Mouse (Mus musculus): Measurements from ENCODE around the gene Bicd1. TPM values are rescaled to one million over a fixed set of nuclear protein-coding genes. Genes with fewer than 3 reads are reported as not detected.
"Not testable (repeated sequence)": the region's sequence is repeated elsewhere in the genome, so short reads cannot be mapped to it uniquely, and the experiment has no call there.

Gene Bicd1
- total RNA-seq (2021), result 10 to 100 TPM; 48.2 to 58.6 TPM

DNA sequence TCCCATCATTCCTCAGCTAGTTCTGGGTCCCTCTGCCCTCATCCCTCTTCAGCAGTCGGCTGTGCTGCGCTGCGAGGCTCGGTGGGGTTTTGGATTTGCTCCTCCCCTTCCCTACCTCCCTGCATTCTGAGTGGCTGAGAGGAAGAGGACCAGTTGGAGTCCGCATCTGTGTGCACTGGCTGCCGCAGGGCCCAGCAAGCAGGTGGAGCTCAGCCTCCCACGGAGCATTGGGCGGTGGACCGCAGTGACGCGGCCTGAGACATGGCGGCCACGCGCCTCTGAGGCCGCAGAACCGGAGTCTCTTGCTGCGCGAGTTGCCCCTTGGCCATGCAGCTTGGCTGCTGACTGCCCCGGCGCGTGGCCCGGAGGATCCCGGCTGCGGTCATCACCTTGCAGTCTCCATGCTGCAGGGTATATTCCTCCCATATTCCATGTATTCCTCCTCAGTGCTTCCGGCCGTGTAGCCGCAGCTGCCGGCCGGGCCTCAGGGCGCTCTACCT lies at the start of gene Bicd1:
Gene Bicd1 (plus strand): TSS at position 54 of the 500 bp plus-strand sequence.
- DNase-seq (ENCODE audit: low spot score in 2 of 2), result peak; percentile 92 to 93
- intact Hi-C loops (cut with DNase I), result no loop called here

DNA sequence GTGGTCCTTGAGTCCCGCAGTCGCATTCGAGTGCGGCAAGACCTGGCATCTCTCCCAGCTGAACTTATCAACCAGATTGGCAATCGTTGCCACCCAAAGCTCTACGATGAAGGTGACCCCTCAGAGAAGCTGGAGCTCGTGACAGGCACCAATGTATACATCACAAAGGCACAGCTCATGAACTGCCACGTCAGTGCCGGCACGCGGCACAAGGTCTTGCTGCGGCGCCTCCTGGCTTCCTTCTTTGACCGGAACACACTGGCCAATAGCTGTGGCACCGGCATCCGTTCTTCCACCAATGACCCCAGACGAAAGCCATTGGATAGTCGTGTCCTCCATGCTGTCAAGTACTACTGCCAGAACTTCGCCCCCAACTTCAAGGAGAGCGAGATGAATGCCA lies 46.2 kb upstream of the Bicd1 start:
- DNase-seq (ENCODE audit: low spot score in 2 of 2); intact Hi-C loops (cut with DNase I): not testable (repeated sequence)

DNA sequence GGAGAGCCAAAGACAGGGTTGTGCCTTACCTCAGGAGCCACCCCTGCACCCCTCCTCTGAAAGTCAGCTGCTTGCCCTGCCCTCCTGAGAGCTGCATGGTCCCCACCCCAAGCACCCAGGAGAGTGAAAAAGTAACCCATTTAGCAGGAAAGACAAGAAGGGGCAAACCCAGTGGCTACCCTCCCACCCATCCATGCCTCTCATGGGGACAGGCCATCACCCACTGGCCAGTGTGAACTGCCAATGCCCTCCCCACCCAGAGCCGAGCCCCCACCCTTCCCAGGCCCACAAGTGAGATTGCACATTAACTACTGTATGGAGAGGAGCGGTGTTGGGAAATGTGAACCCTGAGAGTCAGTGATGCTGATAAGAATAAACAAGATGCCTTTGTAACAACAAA lies 42.7 kb upstream of the Bicd1 start:
- intact Hi-C loops (cut with DNase I); DNase-seq (ENCODE audit: low spot score in 2 of 2): not testable (repeated sequence)

DNA sequence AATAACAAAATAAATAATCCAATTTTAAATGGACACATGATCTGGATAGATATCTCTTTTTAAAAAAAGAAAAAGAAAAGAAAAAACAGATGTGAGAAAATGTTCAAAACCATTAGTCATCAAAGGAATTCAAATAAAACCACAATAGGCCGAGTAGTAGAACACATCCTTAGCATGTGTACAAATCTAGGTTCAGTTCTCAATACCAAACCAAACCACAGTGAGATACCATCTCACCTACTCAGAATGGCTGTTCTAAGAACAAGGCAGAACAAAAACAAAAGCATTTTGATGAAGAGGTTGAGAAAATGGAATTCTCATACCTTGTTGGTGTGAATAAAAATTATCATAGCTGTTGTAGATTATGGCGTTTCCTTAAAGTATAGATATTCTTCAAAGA lies 42.3 kb upstream of the Bicd1 start:
- intact Hi-C loops (cut with DNase I), result no loop called here
- no peak for DNase-seq (ENCODE audit: low spot score in 2 of 2)

DNA sequence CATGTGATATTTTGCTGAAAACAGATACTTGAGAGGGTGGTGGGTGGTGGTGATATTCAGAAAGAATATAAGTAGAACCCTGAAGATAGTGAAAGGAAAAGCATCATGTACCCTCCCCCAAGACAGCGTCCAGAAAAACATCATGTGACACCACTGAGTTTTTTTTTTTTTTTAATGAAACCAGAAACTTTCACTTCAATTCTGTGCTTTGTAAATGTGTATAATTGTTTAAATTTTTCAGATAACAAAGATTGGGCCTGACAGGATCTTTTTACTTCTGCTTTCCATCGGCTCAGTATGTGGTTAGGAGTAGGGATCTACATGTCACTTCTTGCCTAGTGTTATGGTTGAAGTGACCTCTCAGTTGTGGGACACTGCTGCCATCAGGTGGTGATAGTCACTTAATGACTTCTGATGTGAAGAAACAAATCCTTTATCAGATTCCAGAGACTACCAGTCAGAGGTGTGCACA lies 33.7 kb upstream of the Bicd1 start:
- DNase-seq (ENCODE audit: low spot score in 2 of 2), result peak in 1 of 2 experiments; percentile 16
- intact Hi-C loops (cut with DNase I), result loop anchor here (5.0 kb wide), 1 partner anchor 243 kb away; the partner anchor contains the start of gene Gm10203

DNA sequence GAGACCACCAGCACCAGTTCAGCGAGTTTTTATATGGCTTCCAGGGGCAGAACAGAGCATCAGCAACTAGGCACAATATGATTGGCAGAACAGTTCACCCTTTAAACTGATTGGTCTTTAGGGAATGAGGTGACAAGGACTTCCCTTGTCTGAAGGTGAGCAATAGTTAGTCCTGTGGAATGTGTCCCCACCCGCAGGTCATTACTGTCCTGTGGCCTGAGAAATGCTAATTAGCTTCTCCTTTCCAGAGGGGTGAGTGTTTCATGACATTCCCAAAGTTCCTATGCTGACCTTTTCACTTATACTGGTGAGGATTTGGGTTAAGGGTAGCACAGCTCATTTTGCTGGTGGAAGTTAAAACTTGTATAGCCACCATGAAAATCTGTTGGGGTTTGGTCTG lies 25.2 kb upstream of the Bicd1 start:
- intact Hi-C loops (cut with DNase I), result no loop called here
- no peak for DNase-seq (ENCODE audit: low spot score in 2 of 2)

DNA sequence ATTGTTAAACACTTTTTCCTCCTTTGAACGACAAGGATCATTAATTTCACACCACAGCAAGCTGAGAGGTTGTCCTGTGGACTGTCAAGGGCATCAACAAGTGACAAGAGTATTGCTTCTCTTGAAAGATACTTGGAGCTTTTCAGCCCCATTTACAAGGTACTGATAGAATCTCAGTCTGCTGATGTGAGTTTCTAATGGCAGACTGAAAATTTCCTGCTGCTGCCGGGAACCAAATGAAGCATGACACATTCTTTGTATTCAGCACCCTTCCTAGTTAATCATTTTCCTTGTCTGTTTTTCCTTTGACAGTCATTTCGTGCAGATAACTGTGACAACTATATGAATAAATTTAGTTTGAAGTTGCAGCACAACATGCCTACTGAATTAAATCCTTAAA lies 22.3 kb upstream of the Bicd1 start:
- intact Hi-C loops (cut with DNase I), result no loop called here
- no peak for DNase-seq (ENCODE audit: low spot score in 2 of 2)

DNA sequence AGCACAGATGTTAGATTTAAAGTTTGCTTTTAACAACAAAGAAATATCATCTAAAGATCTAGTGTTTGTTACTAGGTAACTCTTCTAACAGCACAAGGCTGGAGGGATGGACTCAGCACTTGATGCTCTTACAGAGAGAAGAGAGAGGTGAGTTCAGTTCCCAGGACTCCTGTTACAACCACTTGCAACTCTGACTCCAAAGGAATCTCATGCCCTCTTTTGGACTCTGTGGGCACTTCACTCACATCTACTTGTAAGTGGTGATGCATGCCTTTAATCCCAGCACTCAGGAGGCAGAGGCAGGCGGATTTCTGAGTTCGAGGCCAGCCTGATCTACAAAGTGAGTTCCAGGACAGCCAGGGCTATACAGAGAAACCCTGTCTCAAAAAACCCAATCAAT lies 19.1 kb upstream of the Bicd1 start:
- intact Hi-C loops (cut with DNase I); DNase-seq (ENCODE audit: low spot score in 2 of 2): not testable (repeated sequence)

DNA sequence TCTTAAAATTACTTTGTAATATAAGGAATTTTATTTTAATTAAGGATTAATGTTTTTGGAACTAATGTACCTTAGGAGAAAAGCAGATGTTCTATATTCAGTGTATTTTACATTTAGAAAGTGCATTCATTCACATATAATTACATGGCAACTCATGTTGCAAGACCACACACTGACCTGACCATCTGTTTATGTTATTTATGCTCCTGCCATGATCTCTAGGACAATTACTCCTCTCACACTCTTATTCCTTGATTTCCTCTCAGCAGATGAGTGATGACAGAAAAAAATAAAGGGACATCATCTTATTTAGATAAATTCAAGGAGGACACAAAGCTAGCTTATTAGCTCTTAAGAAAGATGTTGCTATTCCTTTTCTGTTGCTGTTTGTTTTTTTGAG lies 9.3 kb upstream of the Bicd1 start:
- no peak for DNase-seq (ENCODE audit: low spot score in 2 of 2)
- intact Hi-C loops (cut with DNase I), result no loop called here

DNA sequence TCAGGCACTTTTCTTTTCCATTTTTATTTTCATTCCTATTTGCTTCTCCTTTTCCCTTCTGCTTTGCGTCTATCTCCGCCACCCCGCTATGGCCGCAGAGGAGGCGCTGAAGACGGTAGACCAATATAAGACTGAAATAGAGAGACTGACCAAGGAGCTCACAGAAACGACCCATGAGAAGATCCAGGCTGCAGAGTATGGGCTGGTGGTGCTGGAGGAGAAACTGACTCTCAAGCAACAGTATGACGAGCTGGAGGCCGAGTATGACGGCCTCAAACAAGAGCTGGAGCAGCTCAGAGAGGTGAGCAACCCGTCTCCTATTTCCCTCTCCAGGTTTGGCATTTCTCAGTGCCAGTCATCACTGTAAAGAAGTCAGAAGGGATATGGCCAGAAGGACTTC lies 655 bp downstream of the Bicd1 start:
- DNase-seq (ENCODE audit: low spot score in 2 of 2), result no peak
- intact Hi-C loops (cut with DNase I), result no loop called here

DNA sequence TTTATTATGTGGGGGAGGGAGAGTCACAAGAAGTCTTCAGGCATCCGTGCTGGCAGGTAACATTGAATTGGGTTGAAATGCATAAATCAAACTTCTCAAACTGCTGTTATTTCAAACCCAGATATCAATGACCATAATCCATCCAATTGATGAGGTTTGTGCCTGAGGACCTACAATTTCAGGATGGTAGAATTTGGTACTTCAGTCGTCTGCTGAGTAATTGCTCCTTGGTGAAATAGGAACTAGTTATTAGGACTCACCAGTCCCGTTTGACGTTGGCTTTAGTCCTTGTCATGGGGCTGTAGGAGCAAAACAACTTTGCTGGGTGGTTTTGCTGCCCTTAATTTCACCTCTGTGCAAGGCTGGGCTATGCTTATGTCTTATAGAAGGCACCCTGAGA lies 1.2 kb downstream of the Bicd1 start:
- DNase-seq (ENCODE audit: low spot score in 2 of 2), result no peak
- intact Hi-C loops (cut with DNase I), result no loop called here

DNA sequence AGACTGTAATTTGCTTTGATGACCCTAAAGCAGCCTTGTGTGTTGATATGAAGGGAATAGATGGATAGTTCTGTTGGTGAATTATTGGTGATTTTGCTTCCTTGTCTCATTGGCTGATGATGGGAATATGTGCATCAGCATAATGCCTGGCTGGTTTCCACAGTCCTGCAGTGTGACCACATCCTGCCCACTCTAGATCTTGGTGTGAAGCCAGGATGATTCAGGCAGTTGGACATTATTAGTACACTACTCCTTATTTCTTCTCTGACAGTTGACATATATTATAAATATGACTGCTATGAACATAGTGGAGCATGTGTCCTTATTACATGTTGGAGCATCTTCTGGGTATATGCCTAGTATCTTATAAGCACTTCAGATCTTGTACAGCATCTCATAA lies 4.6 kb downstream of the Bicd1 start:
- DNase-seq (ENCODE audit: low spot score in 2 of 2), result no peak
- intact Hi-C loops (cut with DNase I), result no loop called here

DNA sequence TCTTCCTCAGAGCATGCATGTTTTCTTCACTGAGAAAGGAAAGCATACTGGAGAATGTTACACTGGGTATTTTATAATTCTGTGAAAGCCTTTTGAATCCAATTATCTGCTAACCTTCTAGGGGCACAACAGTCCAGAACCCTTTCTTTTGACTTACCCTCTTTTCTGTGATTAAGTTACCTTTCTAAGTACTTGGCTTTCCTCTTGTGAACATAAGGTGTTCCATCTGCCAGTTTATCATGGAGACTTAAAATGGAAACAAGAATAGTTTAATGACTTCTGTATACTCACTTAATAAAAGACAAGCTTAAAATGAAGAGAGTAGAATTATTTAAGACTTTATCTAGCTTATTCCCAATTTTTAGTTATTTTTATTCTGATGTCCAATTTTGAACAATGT lies 16.1 kb downstream of the Bicd1 start:
- no peak for DNase-seq (ENCODE audit: low spot score in 2 of 2)
- intact Hi-C loops (cut with DNase I), result no loop called here

DNA sequence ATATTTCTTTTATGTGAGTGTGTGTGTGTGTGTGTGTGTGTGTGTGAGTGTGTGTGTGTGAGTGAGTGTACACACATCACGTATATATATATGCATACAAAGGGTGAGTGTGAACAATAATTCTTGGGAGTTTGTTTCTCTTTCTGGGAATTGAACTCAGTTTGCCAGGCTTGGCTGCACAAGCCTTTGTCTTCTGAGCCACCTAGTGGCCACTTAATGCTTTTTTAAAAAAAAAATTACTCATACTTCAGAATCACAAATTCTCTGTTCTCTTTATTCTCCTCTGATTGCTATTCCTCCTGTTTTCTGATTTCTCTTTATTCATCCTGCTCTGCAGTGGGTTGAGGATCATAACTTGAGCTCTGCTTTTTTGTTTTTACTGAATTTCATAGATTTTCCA lies 30.5 kb downstream of the Bicd1 start:
- no peak for DNase-seq (ENCODE audit: low spot score in 2 of 2)
- intact Hi-C loops (cut with DNase I), result no loop called here

DNA sequence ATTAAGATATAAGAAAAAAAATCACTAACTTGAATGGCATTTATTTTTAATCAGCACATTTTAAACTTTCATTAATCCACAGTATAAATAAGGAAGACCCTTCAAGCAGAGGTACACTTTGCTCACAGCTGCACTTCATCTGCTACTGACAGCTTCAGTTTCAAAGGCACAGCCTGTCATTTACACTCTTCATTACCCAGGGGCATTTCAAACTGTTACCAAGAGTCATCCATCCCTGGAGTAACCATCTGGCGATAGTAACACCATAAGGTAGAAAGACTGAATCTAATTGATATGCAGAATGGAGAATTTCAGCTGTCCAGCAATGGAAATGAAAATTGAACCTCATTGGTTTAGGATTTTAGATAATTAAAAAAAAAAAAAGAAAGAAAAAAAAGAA lies 34.2 kb downstream of the Bicd1 start:
- intact Hi-C loops (cut with DNase I), result no loop called here
- no peak for DNase-seq (ENCODE audit: low spot score in 2 of 2)

DNA sequence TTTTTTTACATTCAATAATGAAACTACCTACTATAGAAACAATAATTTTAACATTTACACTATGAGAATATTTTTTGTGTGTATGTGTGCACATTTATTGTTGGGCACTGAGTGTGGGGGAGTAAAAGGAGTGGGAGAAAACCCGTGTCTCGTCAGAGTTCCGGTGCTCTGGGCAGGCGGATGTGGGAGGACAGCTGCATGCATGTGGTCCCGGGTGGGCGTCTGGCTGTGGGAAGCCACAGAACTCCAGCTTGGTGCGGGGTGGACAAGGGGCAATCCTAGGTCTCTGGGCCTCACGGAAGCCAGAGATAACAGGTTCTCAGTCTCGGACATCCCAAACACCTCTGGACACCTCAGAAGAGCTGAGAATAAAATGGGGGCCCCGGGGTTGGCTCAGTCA lies 37.2 kb downstream of the Bicd1 start:
- intact Hi-C loops (cut with DNase I), result no loop called here
- no peak for DNase-seq (ENCODE audit: low spot score in 2 of 2)

DNA sequence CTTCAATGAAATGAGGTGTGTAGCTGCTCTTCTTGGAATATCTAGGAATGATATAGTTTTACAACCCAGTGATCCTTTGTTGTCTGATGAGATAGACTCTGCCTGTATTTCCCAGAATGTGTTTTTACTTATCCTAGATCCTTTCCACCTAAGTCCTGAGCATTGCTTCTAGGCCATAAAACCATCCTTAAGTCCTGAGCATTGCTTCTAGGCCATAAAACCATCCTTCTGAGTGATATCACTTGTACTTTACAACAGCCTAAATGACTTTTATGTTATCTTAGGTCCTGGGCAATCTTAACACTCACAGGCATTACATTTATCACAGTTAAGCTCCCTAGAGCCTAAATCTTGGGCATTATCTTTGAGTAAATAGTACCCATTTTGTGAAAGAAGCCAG lies 48.6 kb downstream of the Bicd1 start:
- DNase-seq (ENCODE audit: low spot score in 2 of 2), result no peak
- intact Hi-C loops (cut with DNase I), result no loop called here

DNA sequence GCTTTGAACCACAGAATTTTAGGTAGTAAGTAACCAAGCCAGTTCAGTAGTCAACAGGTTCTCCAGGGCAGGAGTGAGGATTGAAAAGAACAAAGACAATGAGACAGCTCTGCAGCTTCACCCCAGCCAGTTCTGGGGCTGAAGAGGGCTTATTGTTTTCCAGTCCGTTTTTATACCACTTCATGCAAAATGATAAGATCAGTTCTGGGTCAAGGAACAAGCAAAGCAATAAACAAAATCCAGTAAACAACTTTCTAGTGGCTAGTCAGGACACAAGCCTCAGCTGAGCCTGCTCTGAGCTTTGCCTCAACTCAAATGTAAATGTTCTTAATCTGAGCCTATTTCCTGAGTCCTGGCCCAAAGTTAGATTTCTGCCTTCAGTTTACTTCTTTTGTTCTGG lies 52.3 kb downstream of the Bicd1 start:
- intact Hi-C loops (cut with DNase I), result no loop called here
- DNase-seq (ENCODE audit: low spot score in 2 of 2), result no peak

DNA sequence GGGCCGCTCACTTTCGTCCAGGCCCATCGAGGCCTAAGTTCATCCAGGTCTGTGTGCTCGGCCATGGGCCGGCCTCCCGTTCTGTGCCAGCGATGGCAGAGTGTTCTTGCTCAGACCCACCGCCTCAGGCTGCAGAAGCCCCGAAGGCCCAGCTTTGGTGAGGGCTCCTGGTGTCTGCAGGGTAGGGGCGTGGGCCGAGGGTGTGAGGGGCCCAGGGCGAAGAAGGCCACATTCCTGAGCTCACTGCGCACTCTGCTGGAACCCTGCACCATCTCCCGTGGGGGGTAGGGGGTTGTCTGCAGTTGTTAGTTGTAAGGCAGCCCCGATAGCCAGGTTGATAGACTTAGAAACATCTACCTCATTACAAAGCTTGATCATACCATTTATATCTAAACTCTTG lies 62.8 kb downstream of the Bicd1 start:
- no peak for DNase-seq (ENCODE audit: low spot score in 2 of 2)
- intact Hi-C loops (cut with DNase I), result no loop called here

DNA sequence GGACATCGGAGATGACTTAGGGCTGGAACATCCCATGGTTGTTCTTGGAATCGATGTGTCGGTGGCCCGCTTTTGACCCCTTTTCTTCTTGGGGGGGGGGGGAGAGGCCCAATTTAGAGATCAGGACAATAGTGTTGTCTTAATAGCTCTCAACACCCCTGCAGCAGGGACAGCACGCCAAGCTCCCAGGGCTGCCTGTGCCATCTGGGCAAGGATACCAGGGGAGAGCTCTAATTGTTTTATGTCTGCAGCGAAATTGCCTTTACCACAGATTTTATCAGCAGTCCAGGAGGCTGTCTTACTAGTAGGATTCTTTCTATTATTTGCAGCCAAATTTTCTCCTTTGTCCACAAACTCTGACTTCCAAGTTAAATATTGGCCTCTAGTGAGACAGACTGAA lies 63.8 kb downstream of the Bicd1 start:
- intact Hi-C loops (cut with DNase I), result not testable (repeated sequence)

DNA sequence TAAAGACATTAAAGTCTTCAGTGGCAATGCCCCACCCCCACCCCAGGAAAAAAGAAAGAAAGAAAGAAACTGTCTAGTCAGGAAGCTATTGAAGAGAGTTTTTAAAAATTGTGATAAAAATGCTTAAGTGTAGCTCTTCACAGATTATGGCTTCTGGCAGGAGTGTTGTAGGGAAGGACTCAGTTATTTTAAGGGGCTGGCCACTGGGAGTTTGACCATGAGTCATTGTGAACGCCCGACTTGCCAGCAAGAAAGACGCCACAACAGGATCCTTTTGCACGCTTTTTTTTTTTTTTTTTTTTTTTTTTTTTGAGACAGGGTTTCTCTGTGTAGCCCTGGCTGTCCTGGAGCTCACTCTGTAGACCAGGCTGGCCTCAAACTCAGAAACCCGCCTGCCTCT lies 73.2 kb downstream of the Bicd1 start:
- DNase-seq (ENCODE audit: low spot score in 2 of 2); intact Hi-C loops (cut with DNase I): not testable (repeated sequence)

More for the DNA sequence above, 63.8 kb downstream of the Bicd1 start:
- DNase-seq (ENCODE audit: low spot score in 2 of 2), result not testable (repeated sequence)

DNA sequence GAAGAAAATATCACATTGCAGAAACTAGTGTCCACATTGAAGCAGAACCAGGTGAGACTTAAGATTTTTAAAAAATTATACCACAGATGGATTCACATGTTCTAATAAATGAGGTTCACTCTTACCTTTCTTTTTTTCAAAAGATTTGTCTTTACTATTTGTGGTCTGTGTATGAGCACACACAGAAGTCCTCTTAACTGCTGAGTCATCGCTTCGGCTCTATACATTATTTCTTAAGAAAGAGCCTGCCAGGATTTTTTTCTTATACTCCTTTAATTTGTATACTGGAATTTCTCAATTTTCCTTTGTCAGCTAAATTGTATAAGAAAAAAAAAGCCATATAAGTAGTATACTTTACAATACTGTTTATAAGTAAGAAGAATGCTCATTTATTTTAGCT lies 86.0 kb downstream of the Bicd1 start:
- DNase-seq (ENCODE audit: low spot score in 2 of 2), result no peak
- intact Hi-C loops (cut with DNase I), result no loop called here
